Comparison of ENCODE assay signal across 9 mouse cellular contexts in genomic region chr6:37046152-37046788, GRCm38 (mm10).
DNase-seq lines count a peak whose midpoint lies in the region; ATAC-seq lines count a peak whose summit lies in the region.
"Had no signal": no experiment of that assay in that cellular context is flagged by ENCODE, and none has a peak within 500 bp of the region (broad histone marks: within the 10 kb centered on the region; RNA-seq: fewer than 3 reads in every experiment).

No protein-coding gene starts in this region.

- no peak overlapping the region for H3K4me2 ChIP-seq in forebrain, embryonic 14.5 days (ENCODE audit: low read length)
- no peak overlapping the region for H3K4me2 ChIP-seq in hindbrain, embryonic 13.5 days
- H3K4me2 ChIP-seq: limb, embryonic 13.5 days had no signal

- 28% methylated on average over 4 of the region's 4 CpGs for WGBS in forebrain, embryonic 14.5 days
- WGBS in hindbrain, embryonic 13.5 days, result 29% methylated on average over 4 of the region's 4 CpGs

- ATAC-seq in forebrain, embryonic 14.5 days, result peak; percentile 77
- ATAC-seq in hindbrain, embryonic 13.5 days (ENCODE audit: low FRiP score), result peak; percentile 60; the same call in 1 of the 2 replicates

- H3K27ac ChIP-seq in forebrain, embryonic 14.5 days (ENCODE audit: low read depth, low read length), result no peak overlapping the region
- no peak overlapping the region for H3K27ac ChIP-seq in hindbrain, embryonic 13.5 days
- H3K27ac ChIP-seq: limb, embryonic 13.5 days had no signal

- no peaks in the 10 kb centered on the region for H3K4me1 ChIP-seq in forebrain, embryonic 14.5 days (ENCODE audit: control insufficient read depth, insufficient read depth, low read length)
- H3K4me1 ChIP-seq in hindbrain, embryonic 13.5 days (replicated peaks), result peaks cover 5% of the 10 kb centered on the region

- no peak overlapping the region for H3K4me3 ChIP-seq in forebrain, embryonic 14.5 days (ENCODE audit: low read depth, low read length)
- H3K4me3 ChIP-seq in hindbrain, embryonic 13.5 days, result no peak overlapping the region
- H3K4me3 ChIP-seq: limb, embryonic 13.5 days had no signal

- no peaks in the 10 kb centered on the region for H3K36me3 ChIP-seq in forebrain, embryonic 14.5 days (ENCODE audit: control insufficient read depth, insufficient read depth, low read length)
- no peaks in the 10 kb centered on the region for H3K36me3 ChIP-seq in hindbrain, embryonic 13.5 days
- H3K36me3 ChIP-seq: limb, embryonic 13.5 days had no signal

- H3K9me3 ChIP-seq in forebrain, embryonic 14.5 days (replicated peaks; ENCODE audit: control insufficient read depth, low read length), result no peaks in the 10 kb centered on the region
- H3K9me3 ChIP-seq in hindbrain, embryonic 13.5 days, result no peaks in the 10 kb centered on the region
- H3K9me3 ChIP-seq: limb, embryonic 13.5 days had no signal

- no peak overlapping the region for H3K9ac ChIP-seq in forebrain, embryonic 14.5 days (ENCODE audit: low read length)
- H3K9ac ChIP-seq in hindbrain, embryonic 13.5 days, result no peak overlapping the region
- H3K9ac ChIP-seq: limb, embryonic 13.5 days had no signal

- DNase-seq in gastrocnemius, adult 18-20 months (ENCODE audit: low spot score), result peak; percentile 44
- no peak for DNase-seq in gastrocnemius, postnatal 25 days
- DNase-seq in cerebellum, adult 11 months, result peak; percentile 42
- peak; percentile 87 for DNase-seq in forebrain, embryonic 14.5 days (ENCODE audit: low spot score)
- DNase-seq in layer of hippocampus, adult 9-11 months, result peak; percentile 58
- DNase-seq in lung, postnatal 4 days, result peak; percentile 38 to 66
- DNase-seq in right cerebral cortex, adult 2 months (ENCODE audit: low spot score in 2 of 2), result peak; percentile 81 to 83

- H3K27me3 ChIP-seq in forebrain, embryonic 14.5 days (replicated peaks; ENCODE audit: control insufficient read depth, insufficient read depth, low read length), result no peaks in the 10 kb centered on the region
- H3K27me3 ChIP-seq in hindbrain, embryonic 13.5 days, result no peaks in the 10 kb centered on the region
- H3K27me3 ChIP-seq: limb, embryonic 13.5 days had no signal
